Comparison of ENCODE assay signal across 8 mouse cellular contexts in the genomic region with DNA sequence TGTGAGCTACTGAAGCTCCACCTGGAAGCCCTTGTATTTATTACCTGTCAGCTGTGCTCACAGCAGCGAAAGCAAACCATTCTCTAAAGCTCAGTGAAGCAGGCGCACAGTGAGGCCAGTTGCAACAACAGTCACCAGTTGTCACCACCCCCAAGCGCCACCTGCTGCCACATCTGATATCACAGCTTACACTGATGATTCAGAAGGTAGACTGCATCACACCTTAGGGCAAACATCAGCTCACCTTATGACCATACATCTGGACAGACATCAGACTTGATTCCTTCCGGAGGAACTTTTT.
DNase-seq lines count a peak whose midpoint lies in the region; ATAC-seq and TF ChIP-seq lines count a peak whose summit lies in the region.

No protein-coding gene starts in this region.

- H3K4me1 ChIP-seq in limb, embryonic 11.5 days (ENCODE audit: control insufficient read depth, insufficient read depth, low read length): peaks cover 36% of the 10 kb centered on the region

- no peak overlapping the region for H3ac ChIP-seq in myocyte (ENCODE audit: control insufficient read depth, insufficient read length)

- no peaks in the 10 kb centered on the region for H3K9me3 ChIP-seq in limb, embryonic 11.5 days (ENCODE audit: control insufficient read depth, low read length)

- ATAC-seq in limb, embryonic 11.5 days (ENCODE audit: insufficient number of reproducible peaks, low FRiP score, low TSS enrichment, low read depth): no peak

- no peaks in the 10 kb centered on the region for H3K36me3 ChIP-seq in limb, embryonic 11.5 days (ENCODE audit: control insufficient read depth, insufficient read depth, low read length)
- no peaks in the 10 kb centered on the region for H3K36me3 ChIP-seq in myocyte (ENCODE audit: control insufficient read depth, insufficient read depth)

- peak overlapping the region; percentile 28; the same call in 1 of the 2 replicates for H3K4me2 ChIP-seq in limb, embryonic 11.5 days (ENCODE audit: low read depth, severe bottlenecking)
- H3K4me2 ChIP-seq in myocyte (ENCODE audit: low read depth): peak overlapping the region; percentile 19

- no peak overlapping the region for H3K4me3 ChIP-seq in limb, embryonic 11.5 days (ENCODE audit: low read depth, low read length)
- H3K4me3 ChIP-seq in myocyte: no peak overlapping the region

- WGBS in limb, embryonic 11.5 days: 30% methylated on average over 4 of the region's 4 CpGs

- TF ChIP-seq POLR2A in myocyte (IDR thresholded peaks at IDR 0.05; ENCODE audit: insufficient read length, low read depth): no peak

- no peak overlapping the region for H3K27ac ChIP-seq in limb, embryonic 11.5 days (replicated peaks; ENCODE audit: low read depth, low read length)

- DNase-seq in cerebellum, postnatal 10 days: peak; percentile 66
- no peak for DNase-seq in cerebellum, adult 11 months
- DNase-seq in 3T3-L1 (ENCODE audit: low read depth, low spot score): peak; percentile 62
- DNase-seq in adrenal gland, postnatal 10 days: peak; percentile 85
- peak; percentile 42 for DNase-seq in gastrocnemius, postnatal 25 days
- peak; percentile 82 for DNase-seq in limb, embryonic 11.5 days (ENCODE audit: low spot score)
- peak; percentile 60 to 70 for DNase-seq in thymus, adult 18-20 months

- no peak overlapping the region for H3K9ac ChIP-seq in limb, embryonic 11.5 days (ENCODE audit: low read length)

- H3K27me3 ChIP-seq in limb, embryonic 11.5 days (ENCODE audit: control insufficient read depth, insufficient read depth, low read length): no peaks in the 10 kb centered on the region
- no peaks in the 10 kb centered on the region for H3K27me3 ChIP-seq in myocyte (ENCODE audit: control insufficient read depth, insufficient read depth, insufficient read length)

- no peaks in the 10 kb centered on the region for H3K79me2 ChIP-seq in myocyte (ENCODE audit: control insufficient read depth, insufficient read depth)

TF ChIP-seq in myocyte, 11 proteins besides CTCF, POLR2A, EP300 and RAD21:
- TF ChIP-seq SRF (IDR thresholded peaks at IDR 0.05; ENCODE audit: control insufficient read depth, insufficient read length, low read depth) (no peak), MYOG (IDR thresholded peaks at IDR 0.05; ENCODE audit: control insufficient read depth in 1 of 3, insufficient read depth in 1 of 3, insufficient read length in 2 of 3, low read depth in 2 of 3) (peak in 1 of 3 experiments; percentile 54), MYOD1 (IDR thresholded peaks at IDR 0.05; ENCODE audit: control insufficient read depth in 1 of 3, insufficient read length in 2 of 3, low read depth in 2 of 3) (peak in 2 of 3 experiments; percentile 34 to 67)
